Mouse (Mus musculus) E14TG2a.4 (cell line): ENCODE measurements around the gene Cemip.

ENCODE experiments used
- CTCF ChIP-seq: conservative IDR thresholded peaks from 2 replicates; pipeline ENCODE4 v1.5.1; 2014; ENCODE audit warnings: low read length
- NANOG ChIP-seq: IDR thresholded peaks from 2 replicates; pipeline ENCODE4 v1.6.1; 2014; ENCODE audit warnings: borderline replicate concordance, low read length, mixed read lengths

- TF ChIP-seq CTCF = no peak
- TF ChIP-seq NANOG = no peak
These were observed 62.8 kb downstream of the Cemip start for GRCm38 (mm10) chr7:84023466-84023865.
